Mouse (Mus musculus) monocyte, adult 5-6 weeks (primary cell): ENCODE measurements around the gene Mmp9. TPM values are rescaled to one million over a fixed set of nuclear protein-coding genes. Genes with fewer than 3 reads are reported as not detected.

Experiments
- total RNA-seq: library from RNA; stranded (forward); fragments of 200-1000, 200-491, 200-594 nt; gene quantifications from 3 replicates; pipeline ENCODE4 v1.2.3, GENCODE M21; 2017

Gene Mmp9
- total RNA-seq, 1 experiment from 2014 or later: 15.0 TPM

Other genes with a start within 250 kb of the Mmp9 start
- not detected in 3 replicates for gene Spint4, start 242.3 kb upstream of the Mmp9 start, total RNA-seq
- gene Spint5, start 225.5 kb upstream of the Mmp9 start, total RNA-seq: not detected in 3 replicates
- gene Wfdc3, start 194.8 kb upstream of the Mmp9 start, total RNA-seq: not detected in 3 replicates
- gene Dnttip1, start 194.8 kb upstream of the Mmp9 start, total RNA-seq: 18.2 to 23.6 TPM (median 20.1 TPM) in 3 replicates
- 2.7 to 5.1 TPM (median 3.5 TPM) in 3 replicates for gene Ube2c, start 170.9 kb upstream of the Mmp9 start, total RNA-seq
- gene Tnnc2, start 160.8 kb upstream of the Mmp9 start, total RNA-seq: not detected in 3 replicates
- 2.9 to 6.0 TPM (median 5.5 TPM) in 3 replicates for gene Snx21, start 155.0 kb upstream of the Mmp9 start, total RNA-seq
- 31.0 to 45.3 TPM (median 42.4 TPM) in 3 replicates for gene Acot8, start 135.9 kb upstream of the Mmp9 start, total RNA-seq
- gene Zswim3, start 135.7 kb upstream of the Mmp9 start, total RNA-seq: 1.2 to 5.3 TPM (median 1.9 TPM) in 3 replicates
- gene Zswim1, start 118.1 kb upstream of the Mmp9 start, total RNA-seq: 0.67 to 1.8 TPM (median 1.7 TPM) in 3 replicates
- gene Spata25, start 112.2 kb upstream of the Mmp9 start, total RNA-seq: not detected in 3 replicates
- 283 to 459 TPM (median 330 TPM) in 3 replicates for gene Ctsa, start 107.9 kb upstream of the Mmp9 start, total RNA-seq
- gene Neurl2, start 107.3 kb upstream of the Mmp9 start, total RNA-seq: 0.97 to 3.0 TPM (median 2.3 TPM) in 3 replicates
- 37.3 to 58.3 TPM (median 46.8 TPM) in 3 replicates for gene Pltp, start 83.1 kb upstream of the Mmp9 start, total RNA-seq
- 60.0 to 62.1 TPM (median 60.1 TPM) in 3 replicates for gene Pcif1, start 61.5 kb upstream of the Mmp9 start, total RNA-seq
- 9.1 to 21.0 TPM (median 12.5 TPM) in 3 replicates for gene Zfp335, start 29.0 kb upstream of the Mmp9 start, total RNA-seq
- 0.11 to 1.7 TPM (median 0.29 TPM) in 3 replicates for gene Slc12a5, start 20.0 kb downstream of the Mmp9 start, total RNA-seq
- gene Ncoa5, start 94.1 kb downstream of the Mmp9 start, total RNA-seq: 25.0 to 47.8 TPM (median 37.3 TPM) in 3 replicates
- gene Cd40, start 114.8 kb downstream of the Mmp9 start, total RNA-seq: 17.7 to 21.3 TPM (median 20.5 TPM) in 3 replicates
- gene 1700025C18Rik, start 150.0 kb downstream of the Mmp9 start, total RNA-seq: not detected in 3 replicates